Mouse (Mus musculus): ENCODE data around the gene Ccna2.

Ccna2 gene

GRCm38 (mm10) chr3:36533201-36533672 is 38.7 kb downstream of the Ccna2 start:
- no peak for DNase-seq (ENCODE audit: low spot score in 2 of 2)

GRCm38 (mm10) chr3:36532738-36533137 is 39.2 kb downstream of the Ccna2 start:
- DNase-seq (ENCODE audit: low spot score in 2 of 2): no peak

GRCm38 (mm10) chr3:36531979-36532542 is 39.9 kb downstream of the Ccna2 start:
- DNase-seq (ENCODE audit: low spot score in 2 of 2): no peak

- DNase-seq (ENCODE audit: low spot score in 2 of 2): no peak
Measured at GRCm38 (mm10) chr3:36531242-36531641, 40.7 kb downstream of the Ccna2 start.

- no peak for DNase-seq (ENCODE audit: low spot score in 2 of 2)
Measured at GRCm38 (mm10) chr3:36530781-36531180, 41.2 kb downstream of the Ccna2 start.

GRCm38 (mm10) chr3:36530345-36530744 is 41.6 kb downstream of the Ccna2 start:
- DNase-seq (ENCODE audit: low spot score in 2 of 2): peak; percentile 47 to 69

GRCm38 (mm10) chr3:36524466-36524865 is 47.5 kb downstream of the Ccna2 start:
- no peak for DNase-seq (ENCODE audit: low spot score in 2 of 2)

- DNase-seq (ENCODE audit: low spot score in 2 of 2): no peak
Measured at GRCm38 (mm10) chr3:36522137-36522536, 49.8 kb downstream of the Ccna2 start.

GRCm38 (mm10) chr3:36521073-36522060 is 50.6 kb downstream of the Ccna2 start, which contains the start of gene Gm11549:
TSS of gene Gm11549 (minus strand) at chr3:36521813.
- DNase-seq (ENCODE audit: low spot score in 2 of 2): peak; percentile 24 to 44

- DNase-seq (ENCODE audit: low spot score in 2 of 2): no peak
Measured at GRCm38 (mm10) chr3:36516196-36516595, 55.8 kb downstream of the Ccna2 start.
